Mouse (Mus musculus) lung, postnatal 36 days (tissue): ENCODE data around the gene Tbcb.
"Not testable (repeated sequence)": the region's sequence is repeated elsewhere in the genome, so short reads cannot be mapped to it uniquely, and the experiment has no call there.

Experiments
- DNase-seq: peaks from one replicate; pipeline ENCODE4 v3.0.0; 2022; ENCODE audit warnings: mixed read lengths

Tbcb gene

GRCm38 (mm10) chr7:30193013-30193412 lies 39.1 kb downstream of the Tbcb start:
- DNase-seq = no peak

- no peak for DNase-seq
Measured at GRCm38 (mm10) chr7:30192088-30192487, 40.0 kb downstream of the Tbcb start.

- DNase-seq = no peak
Measured at GRCm38 (mm10) chr7:30189116-30189491, 43.0 kb downstream of the Tbcb start.

- DNase-seq = no peak
Measured at GRCm38 (mm10) chr7:30188344-30189115, 43.5 kb downstream of the Tbcb start.

GRCm38 (mm10) chr7:30184641-30185348 lies 47.3 kb downstream of the Tbcb start:
- no peak for DNase-seq

- DNase-seq = peak; percentile 98
Measured at GRCm38 (mm10) chr7:30183879-30184289, 48.2 kb downstream of the Tbcb start, which contains the start of gene Cox7a1. TSS of gene Cox7a1 (plus strand) at chr7:30184144.

- not testable (repeated sequence) for DNase-seq
Measured at GRCm38 (mm10) chr7:30183189-30183588, 48.9 kb downstream of the Tbcb start.

- not testable (repeated sequence) for DNase-seq
Measured at GRCm38 (mm10) chr7:30181929-30182328, 50.1 kb downstream of the Tbcb start.

- DNase-seq = peak; percentile 89
Measured at GRCm38 (mm10) chr7:30181308-30181707, 50.8 kb downstream of the Tbcb start.

GRCm38 (mm10) chr7:30178256-30178655 lies 53.8 kb downstream of the Tbcb start:
- no peak for DNase-seq

GRCm38 (mm10) chr7:30176474-30176873 lies 55.6 kb downstream of the Tbcb start:
- DNase-seq = no peak
